Mouse (Mus musculus): ENCODE results near the gene Ube2e3. TPM values are rescaled to one million over a fixed set of nuclear protein-coding genes. Genes with fewer than 3 reads are reported as not detected.

The Ube2e3 gene
- polyA plus RNA-seq, 1 experiment from 2014 or later = 60.4 TPM

GRCm38 (mm10) chr2:78895216-78895615 lies 27.3 kb downstream of the Ube2e3 start:
- no peak overlapping the region for H3K27ac ChIP-seq (ENCODE audit: low read depth, low read length)
- no peak overlapping the region for H3K9ac ChIP-seq (ENCODE audit: low read depth, low read length)
- H3K4me3 ChIP-seq (ENCODE audit: low read depth, low read length) = no peak overlapping the region
- H3K36me3 ChIP-seq (ENCODE audit: control insufficient read depth, insufficient read depth) = no peaks in the 10 kb centered on the region
- no peaks in the 10 kb centered on the region for H3K9me3 ChIP-seq (ENCODE audit: control insufficient read depth)
- no peak for ATAC-seq
- no peak overlapping the region for H3K4me2 ChIP-seq (replicated peaks; ENCODE audit: low read depth)
- 87% methylated on average over 2 of the region's 2 CpGs for WGBS
- H3K4me1 ChIP-seq (replicated peaks; ENCODE audit: control insufficient read depth, insufficient read depth, low read length) = 0 out of 2 replicates have a peak, but pooled peaks cover 2% of the 10 kb centered on the region
- no peaks in the 10 kb centered on the region for H3K27me3 ChIP-seq (replicated peaks; ENCODE audit: control insufficient read depth, insufficient read depth, low read length)
- TF ChIP-seq CTCF (IDR thresholded peaks at IDR 0.05; ENCODE audit: low read depth) = no peak

- no peaks in the 10 kb centered on the region for H3K9me3 ChIP-seq (ENCODE audit: control insufficient read depth)
- 39% methylated on average over 3 of the region's 3 CpGs for WGBS
Measured at GRCm38 (mm10) chr2:78905916-78906315, 38.0 kb downstream of the Ube2e3 start.

GRCm38 (mm10) chr2:78911516-78911915 lies 43.6 kb downstream of the Ube2e3 start:
- no peak for TF ChIP-seq CTCF (IDR thresholded peaks at IDR 0.05; ENCODE audit: low read depth)
- Histone ChIP-seq H3K27me3 (replicated peaks; ENCODE audit: control insufficient read depth, insufficient read depth, low read length) (no peaks in the 10 kb centered on the region), H3K9me3 (ENCODE audit: control insufficient read depth) (no peaks in the 10 kb centered on the region), H3K4me3 (ENCODE audit: low read depth, low read length) (no peak overlapping the region), H3K9ac (ENCODE audit: low read depth, low read length) (no peak overlapping the region), H3K4me1 (replicated peaks; ENCODE audit: control insufficient read depth, insufficient read depth, low read length) (no peaks in the 10 kb centered on the region), H3K27ac (ENCODE audit: low read depth, low read length) (no peak overlapping the region), H3K36me3 (ENCODE audit: control insufficient read depth, insufficient read depth) (no peaks in the 10 kb centered on the region), H3K4me2 (replicated peaks; ENCODE audit: low read depth) (no peak overlapping the region)
- ATAC-seq = no peak

More at GRCm38 (mm10) chr2:78905916-78906315, 38.0 kb downstream of the Ube2e3 start:
- Histone ChIP-seq H3K27ac (ENCODE audit: low read depth, low read length) (no peak overlapping the region), H3K9ac (ENCODE audit: low read depth, low read length) (no peak overlapping the region), H3K36me3 (ENCODE audit: control insufficient read depth, insufficient read depth) (no peaks in the 10 kb centered on the region), H3K4me1 (replicated peaks; ENCODE audit: control insufficient read depth, insufficient read depth, low read length) (no peaks in the 10 kb centered on the region), H3K4me2 (replicated peaks; ENCODE audit: low read depth) (no peak overlapping the region), H3K4me3 (ENCODE audit: low read depth, low read length) (no peak overlapping the region), H3K27me3 (replicated peaks; ENCODE audit: control insufficient read depth, insufficient read depth, low read length) (no peaks in the 10 kb centered on the region)
- no peak for ATAC-seq
- TF ChIP-seq CTCF (IDR thresholded peaks at IDR 0.05; ENCODE audit: low read depth) = no peak

GRCm38 (mm10) chr2:78914861-78915260 lies 46.9 kb downstream of the Ube2e3 start:
- Histone ChIP-seq H3K4me1 (replicated peaks; ENCODE audit: control insufficient read depth, insufficient read depth, low read length) (no peaks in the 10 kb centered on the region), H3K9ac (ENCODE audit: low read depth, low read length) (no peak overlapping the region), H3K27me3 (replicated peaks; ENCODE audit: control insufficient read depth, insufficient read depth, low read length) (no peaks in the 10 kb centered on the region), H3K36me3 (ENCODE audit: control insufficient read depth, insufficient read depth) (no peaks in the 10 kb centered on the region; the same call in 1 of the 2 replicates), H3K27ac (ENCODE audit: low read depth, low read length) (no peak overlapping the region), H3K9me3 (ENCODE audit: control insufficient read depth) (no peaks in the 10 kb centered on the region), H3K4me3 (ENCODE audit: low read depth, low read length) (no peak overlapping the region), H3K4me2 (replicated peaks; ENCODE audit: low read depth) (no peak overlapping the region)
- ATAC-seq = no peak
- WGBS = 86% methylated on average over 2 of the region's 2 CpGs
- TF ChIP-seq CTCF (IDR thresholded peaks at IDR 0.05; ENCODE audit: low read depth) = peak; percentile 69

- no peak overlapping the region for H3K4me3 ChIP-seq (ENCODE audit: low read depth, low read length)
- H3K9me3 ChIP-seq (ENCODE audit: control insufficient read depth) = no peaks in the 10 kb centered on the region
- H3K36me3 ChIP-seq (ENCODE audit: control insufficient read depth, insufficient read depth) = no peaks in the 10 kb centered on the region; the same call in 1 of the 2 replicates
- H3K27ac ChIP-seq (ENCODE audit: low read depth, low read length) = no peak overlapping the region
- ATAC-seq = no peak
- no peak overlapping the region for H3K9ac ChIP-seq (ENCODE audit: low read depth, low read length)
- no peak for TF ChIP-seq CTCF (IDR thresholded peaks at IDR 0.05; ENCODE audit: low read depth)
- H3K4me2 ChIP-seq (replicated peaks; ENCODE audit: low read depth) = no peak overlapping the region
- H3K27me3 ChIP-seq (replicated peaks; ENCODE audit: control insufficient read depth, insufficient read depth, low read length) = no peaks in the 10 kb centered on the region
- WGBS = 79% methylated on average over 6 of the region's 6 CpGs
- no peaks in the 10 kb centered on the region for H3K4me1 ChIP-seq (replicated peaks; ENCODE audit: control insufficient read depth, insufficient read depth, low read length)
Measured at GRCm38 (mm10) chr2:78922980-78923674, 55.2 kb downstream of the Ube2e3 start.

- no peak overlapping the region for H3K27ac ChIP-seq (ENCODE audit: low read depth, low read length)
- no peaks in the 10 kb centered on the region for H3K27me3 ChIP-seq (replicated peaks; ENCODE audit: control insufficient read depth, insufficient read depth, low read length)
- H3K9me3 ChIP-seq (ENCODE audit: control insufficient read depth) = no peaks in the 10 kb centered on the region
- ATAC-seq = no peak
- H3K4me1 ChIP-seq (replicated peaks; ENCODE audit: control insufficient read depth, insufficient read depth, low read length) = no peaks in the 10 kb centered on the region
- no peak overlapping the region for H3K9ac ChIP-seq (ENCODE audit: low read depth, low read length)
- no peak for TF ChIP-seq CTCF (IDR thresholded peaks at IDR 0.05; ENCODE audit: low read depth)
- no peaks in the 10 kb centered on the region for H3K36me3 ChIP-seq (ENCODE audit: control insufficient read depth, insufficient read depth)
- no peak overlapping the region for H3K4me3 ChIP-seq (ENCODE audit: low read depth, low read length)
- H3K4me2 ChIP-seq (replicated peaks; ENCODE audit: low read depth) = no peak overlapping the region
- WGBS = 38% methylated on average over 1 of the region's 1 CpGs
Measured at GRCm38 (mm10) chr2:78925807-78926206, 57.9 kb downstream of the Ube2e3 start.
